Mouse (Mus musculus): ENCODE results near the gene Tcf7l1.
"Not testable (repeated sequence)": the region's sequence is repeated elsewhere in the genome, so short reads cannot be mapped to it uniquely, and the experiment has no call there.

Gene Tcf7l1

GRCm38 (mm10) chr6:72788892-72789699, at the start of gene Tcf7l1:
Gene Tcf7l1, minus strand, starts transcription at chr6:72789254.
- in situ Hi-C loops (cut with MboI, MseI): no loop called here

DNA sequence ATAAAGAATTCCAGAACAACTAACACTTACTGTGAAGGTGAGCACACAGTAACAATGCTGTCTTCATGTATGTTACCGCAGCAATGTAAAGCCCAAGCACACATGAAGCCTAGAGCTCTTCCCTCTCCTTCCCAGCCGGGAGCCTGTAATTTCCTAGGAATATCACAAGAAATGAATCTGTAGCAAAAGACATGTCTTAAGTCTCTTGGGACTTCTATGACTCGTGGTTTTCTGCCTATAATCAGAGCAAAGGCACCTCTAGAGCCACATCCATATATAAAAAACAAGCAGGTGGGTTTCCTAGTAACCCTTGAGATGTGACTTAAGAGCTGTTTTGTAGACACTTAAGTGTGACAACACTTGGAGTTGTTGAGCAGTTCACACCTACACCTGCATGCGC, 48.7 kb upstream of the Tcf7l1 start:
- in situ Hi-C loops (cut with MboI, MseI): no loop called here

GRCm38 (mm10) chr6:72834518-72834917, 45.5 kb upstream of the Tcf7l1 start:
- in situ Hi-C loops (cut with MboI, MseI): no loop called here

GRCm38 (mm10) chr6:72831858-72832257, 42.8 kb upstream of the Tcf7l1 start:
- in situ Hi-C loops (cut with MboI, MseI): no loop called here

- in situ Hi-C loops (cut with MboI, MseI): no loop called here
These were observed 42.2 kb upstream of the Tcf7l1 start for GRCm38 (mm10) chr6:72831276-72831675.

DNA sequence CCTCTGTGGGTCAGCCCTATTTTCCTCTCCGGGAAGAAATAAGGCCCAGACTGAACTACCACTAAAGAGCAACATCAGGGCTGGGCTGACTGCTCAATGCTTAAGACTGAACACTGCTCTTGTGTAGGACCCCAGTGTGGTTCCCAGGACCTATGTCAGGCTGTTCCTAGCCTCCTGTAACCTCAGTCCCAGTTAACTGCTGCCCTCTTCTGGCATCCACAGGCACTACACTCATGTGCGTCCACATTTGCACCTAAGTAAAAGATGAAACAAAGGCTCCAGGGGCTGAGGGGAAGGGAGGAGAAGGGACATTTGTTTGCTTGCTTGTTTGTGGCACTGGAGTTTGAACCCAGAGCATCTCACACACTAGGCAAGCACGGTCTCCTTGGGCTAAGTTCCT, 39.8 kb upstream of the Tcf7l1 start:
- in situ Hi-C loops (cut with MboI, MseI): no loop called here

DNA sequence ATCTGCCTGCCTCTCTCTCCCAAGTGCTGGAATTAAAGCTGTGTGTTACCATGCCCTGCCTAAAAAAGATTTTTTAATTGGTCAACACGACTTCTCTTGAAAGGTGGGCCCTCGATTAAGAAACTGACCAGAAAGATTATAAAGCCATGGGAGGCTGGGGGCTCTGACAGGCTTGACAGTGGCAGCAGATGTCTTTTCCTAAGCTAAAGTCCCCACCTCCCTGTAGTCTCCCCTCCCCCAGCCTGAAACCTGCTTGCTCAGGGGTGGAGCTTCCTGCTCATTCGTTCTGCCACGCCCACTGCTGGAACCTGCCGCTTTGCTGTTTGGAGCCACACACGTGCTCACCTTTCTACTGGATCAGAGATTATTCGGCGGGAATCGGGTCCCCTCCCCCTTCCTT, 39.0 kb upstream of the Tcf7l1 start:
- in situ Hi-C loops (cut with MboI, MseI): not testable (repeated sequence)

DNA sequence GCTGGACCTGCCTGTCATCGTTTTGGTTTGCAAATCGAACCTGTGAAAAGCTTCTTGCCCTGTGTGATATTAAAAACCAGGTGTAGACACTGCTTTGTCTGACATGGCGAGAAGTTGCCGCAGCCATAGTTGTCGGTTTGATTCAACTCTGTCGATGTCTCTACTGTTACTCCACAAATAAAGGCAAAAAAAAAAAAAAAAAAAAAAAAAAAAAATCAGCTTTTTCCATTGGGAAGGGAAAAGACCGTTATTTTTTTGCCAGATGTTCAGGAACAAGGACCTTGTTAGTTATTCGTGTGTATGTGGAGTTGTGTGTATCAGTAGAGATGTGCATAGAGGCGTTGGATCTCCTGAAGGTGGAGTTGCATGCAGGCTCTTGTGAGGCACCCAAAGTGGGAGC, 36.7 kb upstream of the Tcf7l1 start:
- in situ Hi-C loops (cut with MboI, MseI): no loop called here

GRCm38 (mm10) chr6:72824971-72825737, 36.1 kb upstream of the Tcf7l1 start:
- in situ Hi-C loops (cut with MboI, MseI): no loop called here

GRCm38 (mm10) chr6:72813456-72813855, 24.4 kb upstream of the Tcf7l1 start:
- in situ Hi-C loops (cut with MboI, MseI): no loop called here

GRCm38 (mm10) chr6:72810248-72810647, 21.2 kb upstream of the Tcf7l1 start:
- in situ Hi-C loops (cut with MboI, MseI): no loop called here

DNA sequence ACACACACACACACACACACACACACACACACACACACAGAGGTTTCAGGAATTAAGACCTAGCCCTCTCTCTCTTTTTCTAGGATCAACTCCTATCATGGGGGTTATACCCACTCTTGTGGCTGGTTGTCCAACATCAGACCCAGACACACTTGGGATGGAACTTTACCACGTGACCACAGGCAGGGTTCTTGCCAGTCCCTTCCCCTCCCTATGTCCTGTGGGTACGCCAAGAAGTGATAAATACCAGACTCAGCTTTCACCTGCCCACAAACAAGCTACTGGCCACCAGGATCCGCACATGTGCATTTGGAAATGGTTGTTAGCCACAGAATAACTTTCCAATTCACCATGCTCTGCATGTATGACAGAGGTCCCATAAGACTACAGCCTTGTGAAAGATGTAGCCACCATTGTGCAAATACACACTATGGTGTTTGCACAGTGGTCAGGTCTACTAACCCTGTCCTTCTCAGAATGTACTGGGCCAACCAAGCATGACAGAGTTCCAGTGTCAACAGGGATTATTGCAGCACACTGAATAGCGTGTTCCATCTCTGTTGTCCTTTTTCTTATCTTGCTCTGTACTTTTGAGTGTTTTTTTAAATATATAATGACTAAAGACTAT, 20.6 kb upstream of the Tcf7l1 start:
- in situ Hi-C loops (cut with MboI, MseI): no loop called here

GRCm38 (mm10) chr6:72808342-72808741, 19.3 kb upstream of the Tcf7l1 start:
- in situ Hi-C loops (cut with MboI, MseI): no loop called here

GRCm38 (mm10) chr6:72803669-72804068, 14.6 kb upstream of the Tcf7l1 start:
- in situ Hi-C loops (cut with MboI, MseI): no loop called here

- in situ Hi-C loops (cut with MboI, MseI): no loop called here
These were observed 13.1 kb upstream of the Tcf7l1 start for GRCm38 (mm10) chr6:72802119-72802518.

GRCm38 (mm10) chr6:72800641-72801040, 11.6 kb upstream of the Tcf7l1 start:
- in situ Hi-C loops (cut with MboI, MseI): no loop called here

- in situ Hi-C loops (cut with MboI, MseI): no loop called here
These were observed 8.7 kb upstream of the Tcf7l1 start for GRCm38 (mm10) chr6:72797763-72798162.

DNA sequence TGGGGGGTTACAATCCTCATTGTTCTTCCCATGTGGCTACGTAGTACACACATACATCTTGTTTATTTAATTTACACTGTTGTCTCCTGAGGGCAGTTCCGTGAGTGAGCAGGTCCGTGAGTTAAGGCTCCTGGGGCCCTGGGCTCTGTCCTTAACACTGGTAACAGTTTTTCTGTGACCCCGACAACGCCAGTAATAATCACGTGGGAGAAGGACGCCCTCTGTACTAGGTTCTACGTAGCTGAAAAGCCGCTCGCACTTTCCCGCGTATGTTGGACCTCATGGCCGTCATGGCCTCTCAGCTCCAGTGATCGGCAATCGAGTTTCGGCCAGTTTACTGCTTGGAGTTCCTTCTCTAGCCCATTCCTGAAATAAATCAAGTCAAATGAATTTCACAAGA, 6.4 kb upstream of the Tcf7l1 start:
- in situ Hi-C loops (cut with MboI, MseI): no loop called here

GRCm38 (mm10) chr6:72794870-72795269, 5.8 kb upstream of the Tcf7l1 start:
- in situ Hi-C loops (cut with MboI, MseI): no loop called here

DNA sequence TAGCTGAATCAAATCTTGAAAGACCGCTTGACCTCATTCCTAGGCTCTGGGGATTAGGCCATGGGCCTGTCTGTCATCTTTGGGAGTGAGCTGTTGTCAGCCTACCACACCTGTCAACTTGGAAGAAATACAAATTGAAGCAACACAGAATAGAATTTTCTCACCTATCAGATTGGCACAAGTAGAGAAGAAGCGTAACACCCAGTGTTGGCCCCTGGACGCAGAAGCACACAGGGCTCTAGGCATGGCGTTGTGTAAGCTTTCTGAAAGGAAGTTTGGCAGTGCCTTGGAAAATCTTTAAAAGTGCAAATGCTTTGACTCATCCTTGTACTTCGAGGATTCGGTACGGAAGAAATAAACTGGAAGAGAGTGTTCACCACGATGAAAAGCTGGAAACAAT, 3.6 kb upstream of the Tcf7l1 start:
- in situ Hi-C loops (cut with MboI, MseI): no loop called here

DNA sequence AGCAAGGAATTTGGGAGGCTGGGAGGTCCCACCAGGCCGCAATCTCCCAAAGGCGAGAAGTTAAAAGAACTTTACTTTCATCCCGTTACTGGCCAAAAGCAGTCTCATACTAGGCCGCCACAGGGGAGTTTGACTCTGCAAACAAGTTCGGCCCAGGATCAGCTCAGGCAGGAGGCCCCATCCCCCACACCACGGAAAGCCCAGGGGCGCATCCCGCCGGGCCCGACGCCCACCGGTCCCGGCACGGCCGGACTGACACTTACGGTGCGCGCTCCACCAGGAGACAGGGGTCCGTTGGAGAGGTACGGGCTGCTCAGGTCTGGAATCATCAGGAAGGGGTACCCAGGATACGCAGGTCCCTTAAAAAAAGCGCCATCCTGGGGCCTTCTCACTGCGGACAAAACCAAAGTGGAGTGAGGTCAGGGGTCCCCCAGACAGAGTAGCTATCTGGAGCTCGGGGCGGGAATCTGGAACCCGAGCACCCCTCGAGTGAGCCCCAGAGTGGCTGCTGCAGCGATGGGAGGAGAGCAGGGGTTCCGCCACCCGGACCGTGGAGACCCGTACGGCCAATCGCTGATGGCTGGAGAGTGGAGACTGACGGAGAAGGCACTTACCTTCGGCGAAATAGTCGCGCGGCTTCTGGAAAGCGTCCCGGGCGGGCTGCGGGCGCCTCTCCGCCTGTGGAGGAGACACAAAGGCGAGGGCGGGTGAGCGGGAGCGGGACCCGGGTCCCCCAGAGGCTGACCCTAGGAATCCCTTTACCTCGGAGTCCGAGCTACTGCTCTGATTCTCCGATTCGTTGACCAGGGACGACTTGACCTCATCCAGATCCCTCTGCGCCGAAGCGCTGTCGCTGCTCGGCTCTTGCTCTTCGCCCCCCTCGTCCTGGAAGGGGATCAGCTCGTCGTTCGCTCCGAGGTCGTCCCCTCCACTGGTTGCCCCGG, 834 bp downstream of the Tcf7l1 start:
- in situ Hi-C loops (cut with MboI, MseI): no loop called here

Measured in regulatory T cell (primary cell).